Mouse (Mus musculus): ENCODE results near the gene Ash1l. TPM values are rescaled to one million over a fixed set of nuclear protein-coding genes. Genes with fewer than 3 reads are reported as not detected.

Gene Ash1l
- polyA plus RNA-seq, 1 experiment from 2014 or later: 23.6 TPM

DNA sequence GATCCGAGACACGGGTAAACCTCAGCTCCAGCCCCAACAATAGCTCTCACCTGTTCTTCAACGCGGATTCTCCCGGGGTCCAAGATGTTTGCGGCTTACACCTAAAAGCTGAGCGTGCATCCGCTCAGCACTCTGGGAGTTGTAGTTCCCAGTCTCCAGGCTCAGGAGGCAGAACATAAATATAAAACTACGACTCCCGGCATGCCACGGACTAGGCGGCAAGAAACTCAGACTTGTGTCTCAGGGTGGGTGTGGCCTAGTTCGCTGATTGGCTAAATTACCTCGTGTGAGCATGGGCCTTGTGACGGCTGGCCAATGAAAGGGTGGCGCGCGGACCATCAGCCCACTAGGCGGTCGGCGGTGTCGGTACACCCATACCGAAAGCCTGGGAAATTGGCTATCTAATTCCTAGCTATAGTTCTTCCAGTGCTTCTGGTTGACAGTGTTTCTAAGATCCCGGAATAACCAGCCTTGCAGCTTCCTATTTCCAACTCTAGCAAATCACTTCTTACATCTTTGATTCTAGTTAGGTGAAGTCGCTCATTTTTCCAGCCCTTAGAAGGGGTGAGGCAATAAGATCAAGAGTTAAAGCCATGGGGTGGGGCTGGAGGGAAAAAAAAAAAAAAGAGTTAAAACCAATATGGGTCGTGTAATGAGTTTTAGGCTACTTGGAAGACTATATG is 151.5 kb downstream of the Ash1l start, which contains the start of gene Fdps:
TSS of gene Fdps (minus strand) at position 148 of the 683 bp plus-strand sequence.
- Histone ChIP-seq H3K27me3 (no peaks in the 10 kb centered on the region), H3K36me3 (replicated peaks) (peaks cover 26% of the 10 kb centered on the region), H3K9ac (peak within 1 kb of the TSS; percentile 80), H3K4me1 (peaks cover 36% of the 10 kb centered on the region), H3K4me2 (peak within 1 kb of the TSS; percentile 89), H3K27ac (peak within 1 kb of the TSS; percentile 83), H3K4me3 (replicated peaks) (peak within 1 kb of the TSS; percentile 79), H3K9me3 (no peaks in the 10 kb centered on the region)
- WGBS: under 1% methylated on average over 26 of the region's 26 CpGs
- ATAC-seq (ENCODE audit: low FRiP score): peak; percentile 100

DNA sequence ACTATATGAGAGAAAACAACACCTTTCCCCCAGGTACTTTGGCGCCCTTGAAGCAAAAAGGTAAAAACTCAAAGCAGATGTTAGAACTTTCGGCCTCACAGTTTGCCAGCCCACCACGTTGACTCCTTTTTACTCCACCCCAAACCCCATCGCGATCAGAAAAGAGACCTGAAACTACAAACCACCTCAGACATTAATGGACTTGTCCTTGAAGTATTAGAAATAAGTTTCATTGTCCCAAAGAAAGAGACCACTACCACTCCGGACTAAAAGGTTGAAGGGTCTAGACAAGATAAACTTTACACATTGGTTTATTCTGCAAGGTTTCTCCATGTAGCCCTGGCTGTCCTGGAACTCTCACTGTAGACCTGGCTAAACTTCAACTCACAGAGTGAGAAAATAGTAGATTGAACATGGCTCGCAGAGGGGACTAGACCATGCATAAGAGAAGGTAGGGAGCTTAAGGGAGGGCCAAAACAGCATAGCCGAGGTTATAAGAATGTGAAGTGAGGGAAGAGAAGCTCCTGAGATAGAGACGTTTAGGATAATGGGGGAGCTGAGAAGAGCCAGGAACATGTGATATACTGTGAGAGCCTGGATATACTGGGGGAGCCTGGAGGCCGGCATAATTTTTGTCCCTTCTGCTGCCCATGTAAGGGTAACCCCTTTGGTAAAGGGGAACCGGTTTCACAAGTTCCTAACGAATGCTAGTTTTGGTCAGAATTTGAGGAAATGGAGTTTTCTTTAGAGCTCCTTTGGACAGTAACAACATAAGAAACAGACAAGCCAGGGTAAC is 152.3 kb downstream of the Ash1l start:
- WGBS: 70% methylated on average over 12 of the region's 12 CpGs
- no peak overlapping the region for H3K9ac ChIP-seq
- peak overlapping the region; percentile 89 for H3K4me2 ChIP-seq
- no peaks in the 10 kb centered on the region for H3K9me3 ChIP-seq
- peak overlapping the region; percentile 79 for H3K4me3 ChIP-seq (replicated peaks)
- peaks cover 36% of the 10 kb centered on the region for H3K4me1 ChIP-seq
- H3K36me3 ChIP-seq (replicated peaks): peaks cover 20% of the 10 kb centered on the region
- H3K27me3 ChIP-seq: no peaks in the 10 kb centered on the region
- H3K27ac ChIP-seq: peak overlapping the region; percentile 83
- ATAC-seq (ENCODE audit: low FRiP score): no peak

DNA sequence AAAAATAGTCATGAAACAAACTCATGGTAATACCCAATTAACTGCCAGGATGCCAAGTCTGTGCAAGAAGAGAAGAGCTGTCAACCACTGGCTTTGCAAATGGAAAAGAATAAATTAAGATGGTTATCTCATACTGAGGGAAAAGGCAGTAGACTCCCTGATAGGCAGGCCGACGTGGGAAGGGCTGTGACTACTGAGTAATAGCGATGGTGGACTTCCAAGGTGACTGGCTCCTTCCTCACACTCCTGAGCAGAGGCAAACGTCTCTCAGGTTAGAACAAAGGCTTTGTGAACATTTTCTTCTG is 152.8 kb downstream of the Ash1l start:
- no peak overlapping the region for H3K4me3 ChIP-seq (replicated peaks)
- no peak overlapping the region for H3K9ac ChIP-seq
- H3K9me3 ChIP-seq: no peaks in the 10 kb centered on the region
- H3K27me3 ChIP-seq: no peaks in the 10 kb centered on the region
- H3K27ac ChIP-seq: no peak overlapping the region
- peaks cover 33% of the 10 kb centered on the region for H3K4me1 ChIP-seq
- ATAC-seq (ENCODE audit: low FRiP score): no peak
- H3K4me2 ChIP-seq: no peak overlapping the region
- 81% methylated on average over 4 of the region's 4 CpGs for WGBS
- H3K36me3 ChIP-seq (replicated peaks): peaks cover 15% of the 10 kb centered on the region

DNA sequence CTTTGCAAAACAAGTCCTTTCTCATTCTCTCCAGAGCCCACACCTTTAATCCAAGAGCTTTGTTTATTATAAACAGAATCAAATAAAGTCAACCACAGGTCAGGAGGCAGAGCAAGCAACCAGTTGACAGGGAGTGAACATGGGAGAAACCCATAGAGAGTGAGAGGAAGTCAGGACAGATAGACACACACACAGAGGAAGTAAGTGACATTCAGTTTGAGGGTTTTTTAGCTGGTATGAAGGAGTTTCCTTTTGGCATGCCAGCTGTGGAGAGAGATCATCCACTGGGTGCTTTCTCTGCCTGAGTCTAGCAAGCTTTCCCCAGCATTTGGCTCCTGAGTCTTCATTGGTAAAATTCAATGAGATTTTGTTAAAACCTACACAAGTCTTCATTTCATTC is 156.5 kb downstream of the Ash1l start:
- Histone ChIP-seq H3K9me3 (no peaks in the 10 kb centered on the region), H3K9ac (no peak overlapping the region), H3K27ac (no peak overlapping the region), H3K36me3 (replicated peaks) (no peaks in the 10 kb centered on the region), H3K27me3 (no peaks in the 10 kb centered on the region), H3K4me2 (no peak overlapping the region), H3K4me1 (peaks cover 8% of the 10 kb centered on the region), H3K4me3 (replicated peaks) (no peak overlapping the region)
- ATAC-seq (ENCODE audit: low FRiP score): no peak

DNA sequence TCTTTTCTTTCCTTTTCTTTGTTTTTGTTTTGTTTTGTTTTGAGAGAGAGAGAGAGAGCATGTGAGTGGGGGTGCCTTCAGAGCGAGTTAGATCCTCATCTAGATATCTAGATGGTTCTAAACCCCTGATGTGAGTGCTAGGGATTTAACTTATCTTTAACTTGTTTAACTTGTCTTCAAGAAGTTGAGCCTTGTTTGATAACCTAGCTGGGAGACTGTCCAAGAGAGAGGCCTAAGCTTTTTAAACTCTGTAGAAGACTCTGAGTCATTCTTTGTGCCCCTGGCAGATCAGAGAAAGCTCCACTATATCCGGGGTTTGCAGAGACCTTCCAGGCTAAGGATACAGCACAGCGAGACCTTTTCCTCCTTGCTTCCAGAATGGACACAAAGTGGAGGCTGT is 157.1 kb downstream of the Ash1l start:
- Histone ChIP-seq H3K9ac (no peak overlapping the region), H3K4me2 (no peak overlapping the region), H3K27ac (no peak overlapping the region), H3K9me3 (no peaks in the 10 kb centered on the region), H3K4me1 (0 out of 2 replicates have a peak, but pooled peaks cover 3% of the 10 kb centered on the region), H3K36me3 (replicated peaks) (no peaks in the 10 kb centered on the region), H3K4me3 (replicated peaks) (no peak overlapping the region), H3K27me3 (no peaks in the 10 kb centered on the region)
- no peak for ATAC-seq (ENCODE audit: low FRiP score)
- 75% methylated on average over 3 of the region's 3 CpGs for WGBS

DNA sequence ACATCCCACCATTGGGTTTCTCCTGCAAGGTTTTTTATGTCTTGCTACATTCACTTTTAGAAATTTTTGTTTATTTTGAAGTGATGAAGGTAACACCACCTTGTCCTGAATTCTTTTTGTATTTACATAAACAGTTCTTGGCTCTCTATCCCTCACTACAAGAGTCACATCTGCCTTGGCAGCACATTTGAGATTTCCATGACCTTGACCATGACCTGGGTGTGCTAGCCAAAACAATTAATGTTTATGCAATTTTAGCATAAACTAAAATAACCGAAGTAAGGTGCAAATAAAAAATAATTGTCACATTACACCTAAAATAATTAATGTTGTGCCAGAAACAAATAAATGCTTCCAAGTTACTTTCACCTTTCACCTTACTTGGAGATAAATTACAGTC is 157.7 kb downstream of the Ash1l start:
- Histone ChIP-seq H3K36me3 (replicated peaks) (no peaks in the 10 kb centered on the region), H3K4me3 (replicated peaks) (no peak overlapping the region), H3K27ac (no peak overlapping the region), H3K9ac (no peak overlapping the region), H3K27me3 (no peaks in the 10 kb centered on the region), H3K4me1 (no peaks in the 10 kb centered on the region), H3K9me3 (no peaks in the 10 kb centered on the region), H3K4me2 (no peak overlapping the region)
- 83% methylated on average over 1 of the region's 1 CpGs for WGBS
- no peak for ATAC-seq (ENCODE audit: low FRiP score)

DNA sequence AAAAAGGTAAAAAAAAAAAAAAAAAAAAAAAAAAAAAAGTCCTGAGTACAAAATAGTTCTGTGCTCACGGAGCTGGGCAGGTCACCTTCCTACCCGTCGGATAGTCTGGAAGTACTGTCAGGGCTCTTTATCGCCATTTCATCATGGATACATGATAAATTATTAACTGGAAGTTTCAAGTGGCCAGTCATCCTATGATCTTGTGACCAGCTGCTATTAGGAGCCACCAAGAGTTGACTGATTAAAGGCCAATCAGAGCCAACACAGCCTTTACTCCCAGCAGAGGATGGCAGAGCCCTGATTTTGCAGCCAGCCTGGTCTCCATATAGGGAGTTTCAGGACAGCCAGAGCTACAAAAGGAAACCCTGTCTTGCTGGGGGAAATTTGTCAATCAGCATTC is 162.6 kb downstream of the Ash1l start:
- Histone ChIP-seq H3K9ac (no peak overlapping the region), H3K4me1 (no peaks in the 10 kb centered on the region), H3K27ac (no peak overlapping the region), H3K4me2 (no peak overlapping the region), H3K36me3 (replicated peaks) (no peaks in the 10 kb centered on the region), H3K4me3 (replicated peaks) (no peak overlapping the region), H3K27me3 (no peaks in the 10 kb centered on the region), H3K9me3 (no peaks in the 10 kb centered on the region)
- ATAC-seq (ENCODE audit: low FRiP score): no peak
- 89% methylated on average over 4 of the region's 4 CpGs for WGBS

DNA sequence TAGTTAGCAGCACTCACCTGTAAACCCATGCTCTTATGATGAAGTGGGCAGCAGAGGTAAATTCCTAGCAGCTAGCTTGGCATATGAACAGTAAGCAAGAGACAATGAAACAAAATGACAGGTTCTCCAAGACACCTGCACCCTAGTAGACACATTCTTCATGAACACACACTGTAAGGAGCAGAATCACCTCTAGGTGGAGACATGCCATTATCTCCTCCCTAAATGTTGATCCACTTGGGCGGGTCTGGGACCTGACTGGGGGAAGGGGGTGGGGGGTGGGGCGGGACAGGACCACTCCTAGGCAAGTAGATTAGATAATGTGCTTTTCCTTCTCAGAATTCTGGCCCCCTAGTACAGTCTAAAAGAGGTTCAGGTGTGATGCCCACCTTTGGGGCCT is 165.1 kb downstream of the Ash1l start:
- Histone ChIP-seq H3K9ac (no peak overlapping the region), H3K27me3 (no peaks in the 10 kb centered on the region), H3K36me3 (replicated peaks) (no peaks in the 10 kb centered on the region), H3K4me3 (replicated peaks) (no peak overlapping the region), H3K4me1 (no peaks in the 10 kb centered on the region), H3K4me2 (no peak overlapping the region), H3K9me3 (no peaks in the 10 kb centered on the region), H3K27ac (no peak overlapping the region)
- ATAC-seq (ENCODE audit: low FRiP score): no peak
- 13% methylated on average over 2 of the region's 2 CpGs for WGBS

DNA sequence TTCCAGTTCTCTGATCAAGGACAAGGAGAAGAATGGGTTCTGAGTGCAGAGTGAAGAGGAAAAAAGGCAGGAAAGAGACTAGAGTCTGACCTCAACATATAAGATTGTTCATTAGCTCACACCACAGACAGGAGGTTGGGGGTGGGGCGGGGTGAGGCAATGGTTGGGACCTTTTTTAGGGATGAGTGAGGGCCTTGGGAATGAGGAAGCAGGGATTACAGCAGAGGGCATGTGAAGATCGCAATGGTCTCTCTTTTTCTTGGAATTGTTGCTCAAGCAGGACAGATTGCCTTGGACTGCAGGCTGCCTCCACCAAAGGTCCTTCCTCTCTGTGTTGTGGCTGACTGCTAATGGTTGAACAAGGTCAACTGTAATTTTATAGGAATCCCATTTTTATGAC is 172.9 kb downstream of the Ash1l start:
- Histone ChIP-seq H3K9ac (no peak overlapping the region), H3K4me3 (replicated peaks) (no peak overlapping the region), H3K27ac (no peak overlapping the region), H3K27me3 (no peaks in the 10 kb centered on the region), H3K36me3 (replicated peaks) (no peaks in the 10 kb centered on the region), H3K4me2 (no peak overlapping the region), H3K4me1 (no peaks in the 10 kb centered on the region), H3K9me3 (no peaks in the 10 kb centered on the region)
- ATAC-seq (ENCODE audit: low FRiP score): no peak
- WGBS: 88% methylated on average over 2 of the region's 2 CpGs

DNA sequence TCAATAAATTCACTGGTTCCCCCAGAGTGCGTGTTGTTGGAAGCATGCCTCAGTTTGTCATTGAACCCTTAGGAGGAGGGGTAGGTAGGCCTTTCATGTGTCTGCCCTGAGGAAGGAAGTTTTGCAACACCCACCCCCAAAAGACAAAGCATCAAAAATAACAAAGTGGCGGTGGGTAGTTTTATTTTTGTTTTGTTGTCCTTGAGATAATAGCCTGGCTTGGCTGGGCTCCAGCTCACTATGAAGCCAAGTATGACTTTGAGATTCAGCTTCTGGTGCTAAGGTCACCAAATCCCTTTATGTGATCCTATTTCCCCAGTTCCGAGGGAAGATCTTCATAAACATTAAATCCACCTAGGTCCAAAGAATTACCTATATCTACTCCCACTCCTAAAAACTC is 173.8 kb downstream of the Ash1l start:
- Histone ChIP-seq H3K9ac (no peak overlapping the region), H3K36me3 (replicated peaks) (no peaks in the 10 kb centered on the region), H3K4me2 (no peak overlapping the region), H3K9me3 (no peaks in the 10 kb centered on the region), H3K27me3 (no peaks in the 10 kb centered on the region), H3K4me3 (replicated peaks) (no peak overlapping the region), H3K4me1 (no peaks in the 10 kb centered on the region), H3K27ac (no peak overlapping the region)
- WGBS: 90% methylated on average over 3 of the region's 3 CpGs
- no peak for ATAC-seq (ENCODE audit: low FRiP score)

DNA sequence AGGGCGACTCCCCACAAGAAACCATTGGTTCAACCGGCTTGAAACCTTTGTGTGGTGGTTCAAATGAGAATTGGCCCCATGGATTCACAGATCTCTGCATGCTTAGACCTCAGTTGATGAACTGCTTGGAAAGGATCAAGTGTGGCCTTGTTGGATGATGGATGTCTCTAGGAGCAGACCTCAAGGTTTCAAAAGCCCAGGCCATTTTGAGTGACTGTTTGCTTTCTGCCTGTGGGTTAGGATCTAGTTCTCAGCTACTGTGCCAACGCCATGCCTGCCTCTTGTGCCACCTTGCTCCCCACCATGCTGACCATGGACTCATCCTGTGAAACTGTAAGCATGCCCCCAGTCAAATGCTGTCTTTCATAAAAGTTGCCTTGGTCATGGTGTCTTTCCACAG is 175.6 kb downstream of the Ash1l start:
- H3K27ac ChIP-seq: no peak overlapping the region

More for the DNA sequence above, 175.6 kb downstream of the Ash1l start:
- Histone ChIP-seq H3K27me3 (no peaks in the 10 kb centered on the region), H3K4me3 (replicated peaks) (no peak overlapping the region), H3K9ac (no peak overlapping the region), H3K36me3 (replicated peaks) (no peaks in the 10 kb centered on the region), H3K4me1 (no peaks in the 10 kb centered on the region), H3K9me3 (no peaks in the 10 kb centered on the region), H3K4me2 (no peak overlapping the region)
- 90% methylated on average over 3 of the region's 3 CpGs for WGBS
- ATAC-seq (ENCODE audit: low FRiP score): no peak
